Mouse (Mus musculus): ENCODE measurements around the gene Lrmda. TPM values are rescaled to one million over a fixed set of nuclear protein-coding genes. Genes with fewer than 3 reads are reported as not detected.

Gene Lrmda
- polyA plus RNA-seq, 1 experiment from 2014 or later: 0.95 TPM

DNA sequence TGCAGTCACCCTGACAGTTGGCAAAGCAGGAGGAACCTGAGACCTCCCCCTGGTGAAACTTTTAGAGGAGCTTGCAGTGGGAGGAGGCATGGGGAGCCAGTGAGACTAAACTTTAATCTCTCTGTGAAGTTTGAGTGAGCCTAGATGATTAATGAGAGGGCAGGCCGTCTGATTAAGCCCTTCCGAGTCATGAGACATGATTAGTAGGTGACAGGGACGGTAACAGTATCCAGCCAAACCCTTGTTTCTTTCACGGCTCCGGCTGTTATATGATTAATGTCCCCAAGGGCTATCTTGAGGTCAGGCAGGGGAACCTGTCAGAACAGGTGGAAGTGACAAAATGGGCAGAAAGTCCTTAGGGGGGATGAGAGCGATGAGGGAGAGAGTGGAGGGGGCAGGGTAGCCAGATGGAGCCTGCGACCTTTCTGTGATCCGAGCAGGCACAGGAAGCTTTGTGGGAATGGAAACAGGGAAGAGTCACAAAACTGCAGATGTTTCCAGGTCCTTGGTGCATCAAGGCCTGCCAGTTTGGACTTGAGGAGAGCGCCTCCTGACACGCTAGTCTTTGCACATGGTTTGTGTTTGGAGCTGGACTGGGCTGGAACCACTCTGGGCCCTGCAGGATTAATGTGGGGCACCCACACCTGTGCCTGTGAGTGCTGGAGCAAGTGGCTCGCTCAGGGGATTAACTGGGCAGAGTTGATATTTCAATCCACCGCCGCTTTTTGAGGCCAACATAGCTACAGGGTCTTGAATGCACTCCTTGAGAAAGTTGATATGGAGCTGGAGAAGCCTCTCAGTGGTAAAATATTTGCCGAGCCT lies 631.8 kb downstream of the Lrmda start:
- peak overlapping the region; percentile 51 for H3K4me2 ChIP-seq (ENCODE audit: low read length)
- ATAC-seq (ENCODE audit: insufficient number of reproducible peaks, insufficient read depth, low FRiP score, low read depth): no peak
- 45% methylated on average over 14 of the region's 14 CpGs for WGBS

DNA sequence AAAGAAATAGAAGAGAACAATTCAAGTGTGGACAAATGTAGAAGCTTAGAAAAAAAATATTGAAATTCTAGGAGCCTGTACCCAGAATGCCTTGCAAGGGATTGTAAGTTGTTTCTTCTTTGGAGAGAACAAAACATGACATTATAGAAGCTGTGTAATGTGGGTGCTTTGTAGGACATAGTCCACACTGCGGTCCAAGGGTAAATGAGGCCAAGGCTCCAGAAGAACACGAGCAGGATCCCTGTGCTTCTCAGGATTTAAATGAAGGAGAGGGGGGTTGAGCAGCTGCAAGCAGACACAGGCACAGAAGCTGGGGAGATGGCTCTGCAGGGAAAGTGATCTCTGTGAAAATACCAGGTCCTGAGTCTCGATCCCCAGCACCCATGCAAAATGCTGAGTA lies 643.0 kb downstream of the Lrmda start:
- no peak for ATAC-seq (ENCODE audit: insufficient number of reproducible peaks, insufficient read depth, low FRiP score, low read depth)
- no peak overlapping the region for H3K4me3 ChIP-seq (ENCODE audit: control insufficient read depth in 1 of 2, insufficient read depth in 1 of 2, low read depth in 1 of 2, low read length in 2 of 2)
- WGBS: 64% methylated on average over 3 of the region's 3 CpGs

More for the DNA sequence above, 631.8 kb downstream of the Lrmda start:
- Histone ChIP-seq H3K27ac (replicated peaks in 1 of 2; ENCODE audit: control insufficient read depth in 1 of 2, insufficient read depth in 1 of 2, low read depth in 2 of 2, low read length in 2 of 2) (no peak overlapping the region), H3K4me1 (ENCODE audit: control insufficient read depth in 2 of 2, insufficient read depth in 2 of 2, low read length in 2 of 2) (peaks cover 26 to 34% of the 10 kb centered on the region in 2 experiments), H3K9me3 (ENCODE audit: control insufficient read depth, low read length) (no peaks in the 10 kb centered on the region), H3K36me3 (ENCODE audit: control insufficient read depth, insufficient read depth, low read length) (no peaks in the 10 kb centered on the region), H3K4me3 (ENCODE audit: control insufficient read depth in 1 of 2, insufficient read depth in 1 of 2, low read depth in 1 of 2, low read length in 2 of 2) (no peak overlapping the region), H3K27me3 (ENCODE audit: control insufficient read depth, insufficient read depth, low read length) (0 out of 2 replicates have a peak, but pooled peaks cover 3% of the 10 kb centered on the region), H3K9ac (ENCODE audit: low read length) (no peak overlapping the region)

DNA sequence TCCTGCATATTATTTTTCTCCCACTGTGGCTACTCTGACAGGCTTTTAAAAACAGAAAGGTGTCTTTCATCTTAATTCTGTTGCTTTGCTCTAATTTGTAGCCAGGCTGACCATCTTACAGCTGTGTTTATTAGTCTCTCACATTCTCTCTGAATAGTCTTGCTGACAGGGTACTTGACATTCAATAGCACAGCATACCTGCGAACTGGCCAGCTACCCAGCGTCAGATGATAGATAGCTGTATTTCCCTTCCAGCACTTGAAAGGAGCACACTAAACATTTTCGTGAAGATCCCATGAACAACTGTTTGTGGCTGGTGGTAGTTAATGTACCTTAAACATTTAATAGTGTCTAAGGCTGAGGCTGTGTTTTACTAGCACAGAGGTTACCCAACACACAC lies 646.9 kb downstream of the Lrmda start:
- 20% methylated on average over 3 of the region's 3 CpGs for WGBS
- peaks cover 7 to 23% of the 10 kb centered on the region in 2 experiments for H3K4me1 ChIP-seq (ENCODE audit: control insufficient read depth in 2 of 2, insufficient read depth in 2 of 2, low read length in 2 of 2)
- H3K27me3 ChIP-seq (ENCODE audit: control insufficient read depth, insufficient read depth, low read length): peaks cover 32% of the 10 kb centered on the region
- no peak overlapping the region for H3K4me3 ChIP-seq (ENCODE audit: control insufficient read depth in 1 of 2, insufficient read depth in 1 of 2, low read depth in 1 of 2, low read length in 2 of 2)
- H3K9me3 ChIP-seq (ENCODE audit: control insufficient read depth, low read length): no peaks in the 10 kb centered on the region
- no peak overlapping the region for H3K27ac ChIP-seq (replicated peaks in 1 of 2; ENCODE audit: control insufficient read depth in 1 of 2, insufficient read depth in 1 of 2, low read depth in 2 of 2, low read length in 2 of 2)
- H3K4me2 ChIP-seq (ENCODE audit: low read length): no peak overlapping the region; the same call in 1 of the 2 replicates
- ATAC-seq (ENCODE audit: insufficient number of reproducible peaks, insufficient read depth, low FRiP score, low read depth): no peak
- no peak overlapping the region for H3K9ac ChIP-seq (ENCODE audit: low read length)
- no peaks in the 10 kb centered on the region for H3K36me3 ChIP-seq (ENCODE audit: control insufficient read depth, insufficient read depth, low read length)

More for the DNA sequence above, 643.0 kb downstream of the Lrmda start:
- Histone ChIP-seq H3K36me3 (ENCODE audit: control insufficient read depth, insufficient read depth, low read length) (no peaks in the 10 kb centered on the region), H3K27me3 (ENCODE audit: control insufficient read depth, insufficient read depth, low read length) (peaks cover 19% of the 10 kb centered on the region; the same call in 1 of the 2 replicates), H3K9me3 (ENCODE audit: control insufficient read depth, low read length) (no peaks in the 10 kb centered on the region), H3K4me1 (ENCODE audit: control insufficient read depth in 2 of 2, insufficient read depth in 2 of 2, low read length in 2 of 2) (peaks cover 5 to 17% of the 10 kb centered on the region in 2 experiments; a peak in 3 of 4 replicates), H3K9ac (ENCODE audit: low read length) (no peak overlapping the region), H3K27ac (replicated peaks in 1 of 2; ENCODE audit: control insufficient read depth in 1 of 2, insufficient read depth in 1 of 2, low read depth in 2 of 2, low read length in 2 of 2) (no peak overlapping the region), H3K4me2 (ENCODE audit: low read length) (no peak overlapping the region)

DNA sequence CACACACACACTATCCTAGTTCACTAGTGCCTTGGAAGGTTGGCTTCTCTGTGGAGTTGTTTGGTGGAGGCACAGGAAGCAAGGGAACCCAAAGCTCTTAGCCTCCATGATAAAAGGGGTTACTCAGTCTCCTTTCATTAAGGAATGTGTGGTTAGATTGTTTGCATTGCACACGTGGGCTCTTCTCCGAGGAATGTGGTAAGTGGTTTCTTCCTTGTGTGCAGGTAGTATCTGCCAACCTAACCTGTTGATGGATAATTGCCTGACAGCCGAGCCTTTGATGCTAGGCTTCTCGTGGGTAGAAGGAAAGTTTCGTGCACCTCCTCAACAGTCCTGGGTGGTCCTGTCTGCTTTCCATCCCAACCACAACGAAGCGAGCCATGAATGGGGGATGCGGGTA lies 648.8 kb downstream of the Lrmda start:
- H3K9ac ChIP-seq (ENCODE audit: low read length): no peak overlapping the region
- H3K4me1 ChIP-seq (ENCODE audit: control insufficient read depth in 2 of 2, insufficient read depth in 2 of 2, low read length in 2 of 2): peaks cover 7 to 23% of the 10 kb centered on the region in 2 experiments
- no peak overlapping the region for H3K4me2 ChIP-seq (ENCODE audit: low read length)
- WGBS: 24% methylated on average over 8 of the region's 8 CpGs
- no peaks in the 10 kb centered on the region for H3K9me3 ChIP-seq (ENCODE audit: control insufficient read depth, low read length)
- no peaks in the 10 kb centered on the region for H3K36me3 ChIP-seq (ENCODE audit: control insufficient read depth, insufficient read depth, low read length)
- H3K27me3 ChIP-seq (ENCODE audit: control insufficient read depth, insufficient read depth, low read length): peaks cover 25% of the 10 kb centered on the region
- no peak for ATAC-seq (ENCODE audit: insufficient number of reproducible peaks, insufficient read depth, low FRiP score, low read depth)
- no peak overlapping the region for H3K4me3 ChIP-seq (ENCODE audit: control insufficient read depth in 1 of 2, insufficient read depth in 1 of 2, low read depth in 1 of 2, low read length in 2 of 2)
- H3K27ac ChIP-seq (replicated peaks in 1 of 2; ENCODE audit: control insufficient read depth in 1 of 2, insufficient read depth in 1 of 2, low read depth in 2 of 2, low read length in 2 of 2): no peak overlapping the region

DNA sequence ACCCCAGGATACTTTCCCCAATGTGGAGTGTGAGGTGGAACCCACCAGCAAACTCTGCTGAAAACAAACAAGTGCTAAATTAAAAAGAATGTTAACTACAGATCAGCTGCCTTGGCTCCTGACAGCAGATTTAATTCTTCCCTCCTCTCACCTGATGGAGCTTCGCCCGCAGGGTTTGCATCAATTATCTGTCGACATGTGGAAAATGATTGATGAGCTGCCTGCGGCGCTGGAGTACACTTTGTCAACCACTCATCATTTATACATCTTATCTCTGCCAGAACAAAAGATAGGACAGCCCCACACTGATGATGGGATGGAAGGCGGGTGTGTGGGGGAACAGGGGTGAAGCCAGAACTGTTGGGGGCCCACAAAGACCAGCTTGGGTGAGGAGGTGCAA lies 649.2 kb downstream of the Lrmda start:
- Histone ChIP-seq H3K9me3 (ENCODE audit: control insufficient read depth, low read length) (no peaks in the 10 kb centered on the region), H3K4me2 (ENCODE audit: low read length) (no peak overlapping the region), H3K27me3 (ENCODE audit: control insufficient read depth, insufficient read depth, low read length) (peaks cover 22% of the 10 kb centered on the region), H3K9ac (ENCODE audit: low read length) (no peak overlapping the region), H3K4me1 (ENCODE audit: control insufficient read depth in 2 of 2, insufficient read depth in 2 of 2, low read length in 2 of 2) (peaks cover 7 to 23% of the 10 kb centered on the region in 2 experiments), H3K27ac (replicated peaks in 1 of 2; ENCODE audit: control insufficient read depth in 1 of 2, insufficient read depth in 1 of 2, low read depth in 2 of 2, low read length in 2 of 2) (no peak overlapping the region), H3K36me3 (ENCODE audit: control insufficient read depth, insufficient read depth, low read length) (no peaks in the 10 kb centered on the region), H3K4me3 (ENCODE audit: control insufficient read depth in 1 of 2, insufficient read depth in 1 of 2, low read depth in 1 of 2, low read length in 2 of 2) (no peak overlapping the region)
- WGBS: 25% methylated on average over 6 of the region's 6 CpGs
- ATAC-seq (ENCODE audit: insufficient number of reproducible peaks, insufficient read depth, low FRiP score, low read depth): no peak

DNA sequence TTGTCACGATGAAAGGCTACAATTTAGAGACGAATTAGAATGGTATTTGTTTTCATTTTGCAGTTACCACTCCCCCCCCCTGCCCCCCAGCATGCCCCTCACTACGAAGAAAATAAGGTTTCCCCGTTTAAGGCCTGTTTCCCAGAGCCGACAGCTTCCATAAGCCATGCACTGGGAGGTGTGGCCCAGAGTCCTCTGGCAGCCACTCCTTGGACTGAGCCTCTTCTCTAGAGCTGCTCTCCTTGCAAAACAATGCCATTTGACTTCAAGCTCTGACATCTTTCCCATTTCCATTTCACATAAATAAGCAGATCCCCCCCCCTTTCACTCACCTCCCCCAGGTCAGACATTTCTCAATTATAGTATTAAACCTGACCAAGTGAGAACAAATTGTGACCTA lies 654.1 kb downstream of the Lrmda start:
- Histone ChIP-seq H3K4me3 (ENCODE audit: control insufficient read depth in 1 of 2, insufficient read depth in 1 of 2, low read depth in 1 of 2, low read length in 2 of 2) (no peak overlapping the region), H3K36me3 (ENCODE audit: control insufficient read depth, insufficient read depth, low read length) (no peaks in the 10 kb centered on the region), H3K4me1 (ENCODE audit: control insufficient read depth in 2 of 2, insufficient read depth in 2 of 2, low read length in 2 of 2) (peaks cover 0 to 2% of the 10 kb centered on the region in 2 experiments; a peak in 1 of 4 replicates), H3K27me3 (ENCODE audit: control insufficient read depth, insufficient read depth, low read length) (peaks cover 12% of the 10 kb centered on the region), H3K4me2 (ENCODE audit: low read length) (no peak overlapping the region), H3K9me3 (ENCODE audit: control insufficient read depth, low read length) (no peaks in the 10 kb centered on the region), H3K27ac (replicated peaks in 1 of 2; ENCODE audit: control insufficient read depth in 1 of 2, insufficient read depth in 1 of 2, low read depth in 2 of 2, low read length in 2 of 2) (no peak overlapping the region), H3K9ac (ENCODE audit: low read length) (no peak overlapping the region)
- no peak for ATAC-seq (ENCODE audit: insufficient number of reproducible peaks, insufficient read depth, low FRiP score, low read depth)
- WGBS: 48% methylated on average over 5 of the region's 5 CpGs

DNA sequence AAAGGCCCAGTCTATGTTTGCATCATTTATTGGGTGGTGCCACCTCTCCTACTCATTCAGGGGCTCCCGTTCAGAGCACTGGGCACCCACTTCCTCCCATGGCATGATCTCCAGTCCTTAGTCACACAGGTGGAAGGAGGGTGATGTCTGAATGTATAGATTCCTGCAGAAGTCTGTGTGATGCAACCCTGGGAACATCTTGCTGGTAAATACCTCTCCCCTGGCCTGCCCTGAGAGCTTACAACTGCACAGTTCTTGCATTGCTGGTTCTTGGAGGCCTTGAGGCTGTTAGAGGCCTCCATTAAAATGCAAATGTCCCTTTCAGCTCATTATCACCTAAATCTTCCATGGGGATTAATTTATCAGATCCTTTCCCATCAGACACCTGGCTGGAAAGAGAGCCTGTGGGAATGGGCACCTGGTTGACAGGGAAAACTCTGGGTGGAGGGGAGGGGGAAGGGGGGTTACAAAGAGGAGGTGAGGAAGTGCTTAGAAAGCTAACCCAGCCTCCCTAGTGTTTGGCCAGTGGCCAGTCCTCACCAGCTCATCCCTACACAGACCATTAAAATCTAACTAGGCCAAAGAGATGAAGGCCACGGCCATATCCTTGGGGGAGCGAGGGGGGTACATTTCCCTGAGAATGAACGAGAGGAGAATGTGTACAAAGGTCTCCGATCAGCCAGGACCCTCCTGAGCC lies 659.6 kb downstream of the Lrmda start:
- Histone ChIP-seq H3K27me3 (ENCODE audit: control insufficient read depth, insufficient read depth, low read length) (no peaks in the 10 kb centered on the region), H3K9me3 (ENCODE audit: control insufficient read depth, low read length) (no peaks in the 10 kb centered on the region), H3K9ac (ENCODE audit: low read length) (no peak overlapping the region), H3K4me1 (ENCODE audit: control insufficient read depth in 2 of 2, insufficient read depth in 2 of 2, low read length in 2 of 2) (peaks cover 0 to 4% of the 10 kb centered on the region in 2 experiments; a peak in 1 of 4 replicates), H3K4me2 (ENCODE audit: low read length) (no peak overlapping the region), H3K36me3 (ENCODE audit: control insufficient read depth, insufficient read depth, low read length) (no peaks in the 10 kb centered on the region), H3K4me3 (ENCODE audit: control insufficient read depth in 1 of 2, insufficient read depth in 1 of 2, low read depth in 1 of 2, low read length in 2 of 2) (no peak overlapping the region), H3K27ac (replicated peaks in 1 of 2; ENCODE audit: control insufficient read depth in 1 of 2, insufficient read depth in 1 of 2, low read depth in 2 of 2, low read length in 2 of 2) (no peak overlapping the region)
- WGBS: 77% methylated on average over 5 of the region's 5 CpGs
- ATAC-seq (ENCODE audit: insufficient number of reproducible peaks, insufficient read depth, low FRiP score, low read depth): no peak

Data from heart, embryonic 14.5 days (tissue).